Mouse (Mus musculus): ENCODE measurements around the gene Gm6268. TPM values are rescaled to one million over a fixed set of nuclear protein-coding genes. Genes with fewer than 3 reads are reported as not detected.

Gene Gm6268
- polyA plus RNA-seq (2014; fragmentation: Illumina TruSeq; extraction: RNeasy Lipid Tissue Mini Kit (QIAGEN cat#74804); ENCODE audit: insufficient read depth, low read depth, low replicate concordance), result not detected

DNA sequence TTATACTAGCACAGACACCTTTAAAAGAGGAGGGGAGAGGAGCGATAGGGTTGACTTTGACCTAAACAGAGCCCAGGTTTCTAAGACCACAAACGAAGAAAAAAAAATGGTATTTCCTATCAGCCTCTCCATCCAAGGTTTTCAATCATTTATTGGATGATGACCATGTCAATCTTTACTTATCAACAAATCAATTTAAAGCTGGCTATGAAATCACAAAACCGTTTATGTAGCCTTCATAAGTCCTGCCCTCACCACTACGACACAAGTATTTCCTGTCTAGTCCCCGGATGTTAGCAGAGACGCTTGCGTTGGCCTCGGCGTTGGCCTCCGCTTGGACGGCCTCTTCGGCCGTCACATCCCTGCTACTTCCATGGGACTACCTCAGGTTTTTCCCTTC, at the start of gene Gm6268:
TSS of gene Gm6268 (plus strand) at position 301 of the 400 bp plus-strand sequence.

Other genes starting within 250 kb of the Gm6268 start
- gene Zcchc12, start 205.4 kb upstream of the Gm6268 start, polyA plus RNA-seq (2014; fragmentation: Illumina TruSeq; extraction: RNeasy Lipid Tissue Mini Kit (QIAGEN cat#74804); ENCODE audit: insufficient read depth, low read depth, low replicate concordance), result 0.33 TPM
- 1.9 TPM for gene Lonrf3, start 72.9 kb upstream of the Gm6268 start, polyA plus RNA-seq (2014; fragmentation: Illumina TruSeq; extraction: RNeasy Lipid Tissue Mini Kit (QIAGEN cat#74804); ENCODE audit: insufficient read depth, low read depth, low replicate concordance)
- 0.29 TPM for gene Gm14569, start 90.5 kb downstream of the Gm6268 start, polyA plus RNA-seq (2014; fragmentation: Illumina TruSeq; extraction: RNeasy Lipid Tissue Mini Kit (QIAGEN cat#74804); ENCODE audit: insufficient read depth, low read depth, low replicate concordance)
- 231 TPM for gene Pgrmc1, start 196.9 kb downstream of the Gm6268 start, polyA plus RNA-seq (2014; fragmentation: Illumina TruSeq; extraction: RNeasy Lipid Tissue Mini Kit (QIAGEN cat#74804); ENCODE audit: insufficient read depth, low read depth, low replicate concordance)
- gene Akap17b, start 244.1 kb downstream of the Gm6268 start, polyA plus RNA-seq (2014; fragmentation: Illumina TruSeq; extraction: RNeasy Lipid Tissue Mini Kit (QIAGEN cat#74804); ENCODE audit: insufficient read depth, low read depth, low replicate concordance), result 0.91 TPM